Mouse (Mus musculus) kidney, embryonic 16.5 days (tissue): ENCODE measurements at regions not wholly inside any gene's neighbourhood (a gene's known extent, or its start where the extent isn't known, plus 50 kb on each side); places are given as distances from the start of the nearest gene placed in this dataset.

ENCODE experiments used
- ATAC-seq: fragments of 200-750 bp; cut with Nextera tagmentation; 2 replicates; pipeline ENCODE4 v1.8.0; 2017; ENCODE audit warnings: moderate TSS enrichment; ENCODE audit not compliant: low FRiP score, low TSS enrichment
- H3K27ac ChIP-seq: fragments of 300-500 bp; sonication (generic); 2 replicates; pipeline ENCODE4 v1.5.1; 2014; ENCODE audit warnings: low read length
- H3K27me3 ChIP-seq: fragments of 300-500 bp; sonication (generic); 2 replicates; pipeline ENCODE4 v1.6.1; 2014; ENCODE audit warnings: low read length, control low read depth, mixed read lengths; ENCODE audit not compliant: insufficient read depth
- H3K36me3 ChIP-seq: fragments of 300-500 bp; sonication (generic); 2 replicates; pipeline ENCODE4 v1.6.1; 2014; ENCODE audit warnings: low read length, control low read depth, mixed read lengths; ENCODE audit not compliant: insufficient read depth
- H3K4me1 ChIP-seq: fragments of 300-500 bp; sonication (generic); 2 replicates; pipeline ENCODE4 v1.6.1; 2014; ENCODE audit warnings: low read length, control low read depth, mixed read lengths; ENCODE audit not compliant: insufficient read depth
- H3K4me2 ChIP-seq: fragments of 300-500 bp; sonication (generic); replicated peaks from 2 replicates; pipeline ENCODE4 v1.6.1; 2014; ENCODE audit warnings: low read depth, low read length
- H3K4me3 ChIP-seq: fragments of 300-500 bp; sonication (generic); 2 replicates; pipeline ENCODE4 v1.5.1; 2014; ENCODE audit warnings: mild to moderate bottlenecking, low read length
- H3K9ac ChIP-seq: fragments of 300-500 bp; sonication (generic); replicated peaks from 2 replicates; pipeline ENCODE4 v1.6.1; 2014; ENCODE audit warnings: low read length
- H3K9me3 ChIP-seq: fragments of 300-500 bp; sonication (generic); 2 replicates; pipeline ENCODE4 v1.6.1; 2016; ENCODE audit warnings: low read length, control low read depth
- WGBS: fragments of 180-500 bp; shearing (Covaris S2); extraction: QIAGEN DNeasy Blood & Tissue Kit; methylation state at CpG from one replicate; pipeline ENCODE4 v1.1.7; 2014; 5-methylcytosine and 5-hydroxymethylcytosine counted together

DNA sequence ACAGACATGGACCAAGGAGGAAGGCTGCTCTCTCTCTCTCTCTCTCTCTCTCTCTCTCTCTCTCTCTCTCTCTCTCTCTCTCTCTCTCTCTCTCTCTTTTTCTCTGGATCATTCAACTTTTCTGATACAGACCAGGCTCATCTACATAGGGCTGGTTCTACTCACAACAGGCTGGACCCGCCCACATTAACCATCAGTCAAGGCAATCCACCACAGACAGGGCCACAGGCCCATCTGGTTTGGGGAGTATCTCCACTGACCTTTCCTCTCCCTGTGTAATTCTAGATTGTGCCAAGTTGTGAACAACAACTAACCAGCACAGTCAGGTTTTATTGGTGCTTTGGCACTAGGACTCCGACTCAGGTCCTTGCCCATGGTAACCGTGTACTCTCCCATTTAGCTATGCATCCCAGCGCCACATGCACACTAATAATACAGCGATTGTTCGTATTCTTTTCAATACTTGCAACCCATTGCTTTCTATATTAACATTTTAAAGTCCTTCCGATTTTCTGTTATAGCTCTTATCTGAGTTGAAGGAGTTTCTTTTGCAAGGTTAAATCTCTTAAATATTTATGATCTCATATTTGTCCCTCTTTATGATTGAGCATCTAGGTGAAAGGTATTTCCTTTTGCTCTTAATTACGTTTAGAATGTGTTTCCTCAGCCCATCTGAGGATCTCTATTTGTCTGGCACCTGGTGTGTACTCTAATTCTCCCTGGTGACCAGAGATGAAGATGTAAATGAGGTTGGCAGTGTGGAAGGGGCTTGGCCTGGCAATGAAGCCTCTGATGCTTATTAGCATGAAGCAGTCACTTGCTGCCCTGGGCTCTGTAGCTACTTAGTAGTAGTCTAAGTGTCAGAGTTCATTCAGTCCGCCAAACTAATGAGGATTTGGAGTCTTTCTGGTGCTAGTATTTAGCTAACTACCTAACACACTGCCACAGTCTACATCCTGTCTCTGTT, 117.7 kb upstream of the App start:
- Histone ChIP-seq H3K4me3 (no peak overlapping the region), H3K4me1 (no peaks in the 10 kb centered on the region), H3K27ac (no peak overlapping the region), H3K4me2 (no peak overlapping the region), H3K36me3 (no peaks in the 10 kb centered on the region), H3K9ac (no peak overlapping the region), H3K9me3 (no peaks in the 10 kb centered on the region), H3K27me3 (no peaks in the 10 kb centered on the region)
- WGBS: 85% methylated on average over 9 of the region's 9 CpGs
- ATAC-seq: no peak

DNA sequence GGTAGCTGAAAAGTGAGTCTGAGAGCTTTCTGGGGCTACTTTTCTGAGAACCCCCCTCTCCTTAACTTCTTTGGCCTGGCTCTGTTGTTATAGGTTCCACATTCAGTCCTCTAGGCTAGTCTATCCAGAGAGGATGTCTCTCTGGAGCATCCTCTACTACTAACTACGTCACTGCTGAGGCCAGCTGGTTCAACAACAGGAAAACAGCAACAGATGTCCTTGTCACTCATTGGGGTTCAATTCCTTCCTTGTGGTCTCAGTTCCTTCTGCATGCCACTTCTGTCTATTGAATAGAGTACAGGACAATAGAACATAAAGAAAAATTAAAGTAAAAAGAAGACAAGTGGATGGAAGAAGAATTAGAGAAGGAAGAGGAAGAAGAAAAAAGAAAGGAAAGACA, 104.3 kb upstream of the App start:
- Histone ChIP-seq H3K27me3 (no peaks in the 10 kb centered on the region), H3K4me2 (no peak overlapping the region), H3K9me3 (no peaks in the 10 kb centered on the region), H3K4me3 (no peak overlapping the region), H3K9ac (no peak overlapping the region), H3K27ac (no peak overlapping the region), H3K36me3 (no peaks in the 10 kb centered on the region), H3K4me1 (no peaks in the 10 kb centered on the region)
- no peak for ATAC-seq
- 50% methylated on average over 1 of the region's 1 CpGs for WGBS

DNA sequence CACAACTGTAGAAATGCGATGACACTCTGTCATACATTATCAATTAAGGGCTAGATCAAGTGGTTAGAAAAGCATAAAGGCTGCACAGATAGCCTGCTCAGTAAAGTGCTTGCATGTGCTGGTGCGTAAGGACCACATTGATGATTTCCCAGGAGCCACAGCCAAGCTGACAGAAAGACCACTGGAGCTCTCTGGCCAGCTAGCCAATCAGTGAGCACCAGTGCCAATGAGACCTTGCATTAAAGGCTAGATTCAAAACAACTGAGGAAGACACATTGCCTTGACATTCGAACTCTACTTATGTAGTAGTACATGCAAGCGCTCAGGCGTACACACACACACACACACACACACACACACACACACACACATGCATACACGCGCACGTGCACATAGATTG, 96.1 kb upstream of the App start:
- no peaks in the 10 kb centered on the region for H3K27me3 ChIP-seq
- no peak overlapping the region for H3K4me3 ChIP-seq
- 70% methylated on average over 8 of the region's 8 CpGs for WGBS
- ATAC-seq: no peak
- peaks cover 3% of the 10 kb centered on the region; the same call in 1 of the 2 replicates for H3K9me3 ChIP-seq
- H3K36me3 ChIP-seq: no peaks in the 10 kb centered on the region
- H3K9ac ChIP-seq: no peak overlapping the region
- H3K27ac ChIP-seq: no peak overlapping the region
- H3K4me1 ChIP-seq: no peaks in the 10 kb centered on the region
- no peak overlapping the region for H3K4me2 ChIP-seq

DNA sequence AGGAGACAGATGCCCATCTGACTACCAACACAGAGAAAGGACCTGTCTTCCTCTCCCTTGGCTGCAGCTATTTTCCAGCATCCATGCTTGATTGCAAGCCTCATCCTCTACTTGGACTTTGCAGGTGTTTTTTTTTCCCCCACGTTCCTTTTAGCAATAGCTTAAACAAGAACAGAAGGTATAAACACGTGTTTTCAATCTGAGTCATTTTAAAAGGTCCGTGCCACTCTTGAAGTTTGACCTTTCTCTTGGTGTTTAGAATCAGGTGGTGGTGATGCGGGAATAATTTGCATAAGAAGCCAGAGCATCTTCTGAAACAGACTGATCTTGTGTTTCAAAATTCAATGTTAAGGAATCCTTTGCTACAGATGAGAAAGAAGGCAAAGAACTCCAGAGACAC, 86.3 kb upstream of the App start:
- Histone ChIP-seq H3K4me2 (no peak overlapping the region), H3K36me3 (no peaks in the 10 kb centered on the region), H3K4me1 (no peaks in the 10 kb centered on the region), H3K27me3 (no peaks in the 10 kb centered on the region), H3K4me3 (no peak overlapping the region), H3K9ac (no peak overlapping the region), H3K9me3 (peaks cover 3% of the 10 kb centered on the region; the same call in 1 of the 2 replicates), H3K27ac (no peak overlapping the region)
- no peak for ATAC-seq
- WGBS: 74% methylated on average over 4 of the region's 4 CpGs

DNA sequence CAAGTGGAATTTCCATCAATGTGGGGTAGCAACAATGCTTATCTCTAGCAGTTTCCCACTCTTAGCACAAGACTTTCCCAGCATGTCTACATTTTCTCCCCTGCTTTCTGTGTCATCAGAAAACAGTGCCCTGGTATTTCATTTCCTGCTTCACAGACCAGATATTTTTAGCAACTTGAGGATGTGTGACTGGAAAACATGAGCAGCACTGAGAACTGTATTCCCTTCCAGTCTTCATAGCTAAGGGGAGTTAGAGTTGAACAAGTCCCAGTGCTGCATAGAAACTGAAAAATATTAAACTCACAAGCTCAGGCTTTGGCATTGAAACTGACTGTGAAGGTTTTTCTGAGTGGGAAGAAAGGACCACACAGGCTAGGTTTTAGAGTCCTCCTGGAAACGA, 73.7 kb upstream of the App start:
- no peak overlapping the region for H3K27ac ChIP-seq
- WGBS: 68% methylated on average over 1 of the region's 1 CpGs
- no peaks in the 10 kb centered on the region for H3K27me3 ChIP-seq
- H3K4me3 ChIP-seq: no peak overlapping the region
- H3K9me3 ChIP-seq: no peaks in the 10 kb centered on the region
- no peaks in the 10 kb centered on the region for H3K4me1 ChIP-seq
- H3K9ac ChIP-seq: no peak overlapping the region
- no peak overlapping the region for H3K4me2 ChIP-seq
- H3K36me3 ChIP-seq: no peaks in the 10 kb centered on the region
- no peak for ATAC-seq

DNA sequence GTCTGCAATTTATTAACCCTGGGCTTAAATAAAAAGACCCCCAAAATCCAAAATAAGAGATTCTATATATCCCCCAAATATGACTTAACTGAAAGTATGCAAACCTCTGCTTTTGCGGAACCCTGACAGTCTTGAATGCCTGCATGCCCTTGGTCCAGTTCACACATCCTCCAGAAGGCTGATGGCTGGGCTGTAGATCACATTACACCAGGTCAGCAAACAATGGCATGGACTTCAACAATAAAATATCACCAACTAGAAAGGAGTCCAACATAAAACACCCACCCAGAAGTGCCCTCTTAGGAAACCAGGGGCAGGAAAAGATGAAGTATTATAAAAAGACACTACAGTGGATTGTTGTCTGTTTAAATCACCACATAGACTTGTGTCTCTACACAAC, 59.5 kb upstream of the App start:
- Histone ChIP-seq H3K36me3 (no peaks in the 10 kb centered on the region), H3K4me3 (no peak overlapping the region), H3K27me3 (no peaks in the 10 kb centered on the region), H3K4me2 (no peak overlapping the region), H3K9me3 (no peaks in the 10 kb centered on the region), H3K27ac (no peak overlapping the region), H3K9ac (no peak overlapping the region), H3K4me1 (no peaks in the 10 kb centered on the region)
- 54% methylated on average over 1 of the region's 1 CpGs for WGBS
- 0 out of 2 replicates have a peak, but pooled peaks have one; percentile 63 for ATAC-seq

DNA sequence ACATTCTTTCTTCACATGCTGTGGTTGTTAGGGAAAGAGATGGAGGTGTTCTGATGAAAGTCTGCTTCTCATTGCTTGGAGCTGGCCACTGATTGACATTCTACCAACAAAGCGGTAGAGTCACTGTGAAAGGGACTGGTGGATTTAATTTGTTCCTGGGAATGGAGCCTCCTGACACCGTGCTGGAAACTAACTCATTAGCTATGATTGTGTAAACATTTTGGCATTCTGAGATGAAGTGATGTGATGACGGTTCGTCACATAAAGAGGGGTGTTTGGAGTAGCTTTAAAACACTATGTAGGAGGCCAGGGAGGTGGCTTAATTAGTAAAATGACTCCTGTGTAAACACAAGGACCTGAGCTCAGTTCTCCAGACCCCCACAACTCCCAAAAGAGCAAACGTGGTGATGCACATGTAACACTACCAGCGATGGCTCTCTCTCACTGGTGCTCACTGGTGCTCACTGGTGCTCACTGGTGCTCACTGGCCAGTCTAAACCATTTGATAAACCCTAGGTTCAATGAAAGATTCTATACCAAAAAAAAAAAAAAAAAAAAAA, 58.4 kb upstream of the App start:
- Histone ChIP-seq H3K4me1 (no peaks in the 10 kb centered on the region), H3K9me3 (no peaks in the 10 kb centered on the region), H3K4me3 (no peak overlapping the region), H3K9ac (no peak overlapping the region), H3K27me3 (no peaks in the 10 kb centered on the region), H3K27ac (no peak overlapping the region), H3K4me2 (no peak overlapping the region), H3K36me3 (no peaks in the 10 kb centered on the region)
- 23% methylated on average over 6 of the region's 6 CpGs for WGBS
- peak; percentile 61; the same call in 1 of the 2 replicates for ATAC-seq

DNA sequence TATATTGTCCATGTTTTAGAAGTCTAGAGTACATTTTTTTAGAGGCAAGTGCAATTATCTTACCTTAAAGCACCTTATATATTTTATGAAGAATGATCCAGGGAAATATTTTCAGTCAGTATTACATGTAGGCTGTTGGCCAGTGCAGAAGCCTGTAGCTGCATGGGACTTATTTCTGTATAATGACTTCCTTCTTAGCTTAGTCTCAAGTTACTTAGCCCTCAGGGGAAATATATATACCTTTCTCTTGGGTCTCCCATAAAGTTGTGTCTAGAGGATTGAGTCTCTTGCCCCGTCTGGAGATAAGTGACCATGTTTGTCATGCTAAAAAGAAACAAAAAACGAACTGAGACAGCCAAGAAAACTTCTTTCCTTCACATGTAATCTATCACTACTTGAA, 57.8 kb upstream of the App start:
- 29% methylated on average over 2 of the region's 2 CpGs for WGBS
- Histone ChIP-seq H3K27ac (no peak overlapping the region), H3K27me3 (no peaks in the 10 kb centered on the region), H3K4me2 (no peak overlapping the region), H3K4me3 (no peak overlapping the region), H3K9me3 (no peaks in the 10 kb centered on the region), H3K9ac (no peak overlapping the region), H3K4me1 (no peaks in the 10 kb centered on the region), H3K36me3 (no peaks in the 10 kb centered on the region)
- ATAC-seq: no peak

DNA sequence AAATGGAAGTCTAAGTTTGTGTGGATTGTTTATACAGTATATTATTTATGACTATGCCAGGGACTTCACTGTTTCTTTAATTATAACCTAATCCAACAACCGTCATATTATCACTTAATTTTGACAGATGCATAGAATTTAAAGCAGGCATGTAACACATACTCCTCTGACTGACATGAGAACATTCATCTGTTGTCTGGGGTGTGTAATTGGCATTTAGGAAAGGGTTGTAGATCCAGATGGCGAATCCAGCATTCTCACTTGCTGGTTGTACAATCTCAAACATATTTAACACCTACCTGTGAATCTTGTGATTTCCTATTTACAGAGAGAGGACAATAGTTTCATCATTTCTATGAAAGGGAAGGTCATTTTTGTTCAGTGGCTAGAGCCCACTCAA, 50.8 kb upstream of the App start:
- 77% methylated on average over 2 of the region's 2 CpGs for WGBS
- Histone ChIP-seq H3K27me3 (no peaks in the 10 kb centered on the region), H3K9me3 (no peaks in the 10 kb centered on the region), H3K9ac (no peak overlapping the region), H3K27ac (no peak overlapping the region), H3K4me2 (no peak overlapping the region), H3K4me3 (no peak overlapping the region), H3K4me1 (no peaks in the 10 kb centered on the region; the same call in 1 of the 2 replicates), H3K36me3 (no peaks in the 10 kb centered on the region)
- ATAC-seq: no peak
